Mouse (Mus musculus) thymus, adult 2 months (tissue): Measurements from ENCODE around the gene Kif11. TPM values are rescaled to one million over a fixed set of nuclear protein-coding genes. Genes with fewer than 3 reads are reported as not detected.

Experiments used
- DNase-seq: peaks from one replicate; pipeline ENCODE4 v3.0.0; 2021
- H3K27ac ChIP-seq: fragments of 200-500 bp; 2 replicates; pipeline ENCODE4 v1.5.1; 2012; ENCODE audit warnings: low read length, control low read depth; ENCODE audit not compliant: control insufficient read depth, insufficient read depth
- H3K27me3 ChIP-seq: fragments of 200-500 bp; 2 replicates; pipeline ENCODE4 v1.6.1; 2012; ENCODE audit warnings: mild to moderate bottlenecking, low read length, moderate library complexity, mixed read lengths; ENCODE audit not compliant: control insufficient read depth, insufficient read depth
- H3K36me3 ChIP-seq: fragments of 200-500 bp; 2 replicates; pipeline ENCODE4 v1.6.1; 2012; ENCODE audit warnings: mild to moderate bottlenecking, low read length, moderate library complexity; ENCODE audit not compliant: control insufficient read depth, insufficient read depth
- H3K4me1 ChIP-seq: fragments of 200-500 bp; replicated peaks from 2 replicates; pipeline ENCODE4 v1.6.1; 2012; ENCODE audit warnings: low read length; ENCODE audit not compliant: control insufficient read depth, insufficient read depth
- H3K4me3 ChIP-seq: fragments of 200-500 bp; 2 replicates; pipeline ENCODE4 v1.5.1; 2012; ENCODE audit warnings: mild to moderate bottlenecking, low read length, control low read depth, moderate library complexity; ENCODE audit not compliant: control insufficient read depth, insufficient read depth
- CTCF ChIP-seq: fragments of 200-500 bp; IDR thresholded peaks from 2 replicates; pipeline ENCODE4 v1.5.1; 2012; ENCODE audit warnings: mild to moderate bottlenecking, control low read depth, low read length, moderate library complexity, borderline replicate concordance; ENCODE audit not compliant: control insufficient read depth, poor library complexity, insufficient read depth; ENCODE audit errors: extremely low read depth
- POLR2A ChIP-seq: fragments of 200-500 bp; IDR thresholded peaks from 2 replicates; pipeline ENCODE4 v1.6.1; 2012; ENCODE audit warnings: mild to moderate bottlenecking, low read length, control low read depth, moderate library complexity; ENCODE audit not compliant: control insufficient read depth, poor library complexity, insufficient read depth; ENCODE audit errors: extremely low read depth
- WGBS: fragments of 180-500 bp; shearing (Covaris S2); methylation state at CpG from one replicate; pipeline ENCODE4 v1.1.7; 2018; 5-methylcytosine and 5-hydroxymethylcytosine counted together
- polyA plus RNA-seq: library from polyadenylated mRNA; depleted of rRNA; stranded (reverse); fragments of >200 nt; gene quantifications from 2 replicates; pipeline ENCODE4 v1.2.3, GENCODE M21; 2012; rRNA removed

The Kif11 gene
- polyA plus RNA-seq, 1 experiment: 22.5 TPM

- Histone ChIP-seq H3K36me3 (no peaks in the 10 kb centered on the region), H3K4me1 (no peaks in the 10 kb centered on the region), H3K27ac (no peak overlapping the region), H3K27me3 (no peaks in the 10 kb centered on the region), H3K4me3 (no peak overlapping the region)
- DNase-seq: no peak
- 97% methylated on average over 2 of the region's 2 CpGs for WGBS
- TF ChIP-seq POLR2A: no peak
- no peak for TF ChIP-seq CTCF
Observed at GRCm38 (mm10) chr19:37455528-37455927, 79.3 kb downstream of the Kif11 start.

GRCm38 (mm10) chr19:37455961-37456360, 79.8 kb downstream of the Kif11 start:
- no peak for TF ChIP-seq CTCF
- no peak for TF ChIP-seq POLR2A
- no peaks in the 10 kb centered on the region for H3K27me3 ChIP-seq
- DNase-seq: no peak
- H3K4me3 ChIP-seq: no peak overlapping the region
- H3K36me3 ChIP-seq: no peaks in the 10 kb centered on the region
- H3K27ac ChIP-seq: no peak overlapping the region
- no peaks in the 10 kb centered on the region for H3K4me1 ChIP-seq
- WGBS: 94% methylated on average over 1 of the region's 1 CpGs

GRCm38 (mm10) chr19:37458013-37458412, 81.8 kb downstream of the Kif11 start:
- no peaks in the 10 kb centered on the region for H3K4me1 ChIP-seq
- 95% methylated on average over 6 of the region's 6 CpGs for WGBS
- TF ChIP-seq POLR2A: no peak
- TF ChIP-seq CTCF: no peak
- no peak for DNase-seq
- no peak overlapping the region for H3K27ac ChIP-seq
- H3K36me3 ChIP-seq: no peaks in the 10 kb centered on the region
- no peaks in the 10 kb centered on the region for H3K27me3 ChIP-seq
- H3K4me3 ChIP-seq: no peak overlapping the region

- Histone ChIP-seq H3K27me3 (no peaks in the 10 kb centered on the region), H3K4me3 (no peak overlapping the region), H3K27ac (no peak overlapping the region), H3K36me3 (no peaks in the 10 kb centered on the region), H3K4me1 (peaks cover 3% of the 10 kb centered on the region)
- TF ChIP-seq CTCF: no peak
- no peak for TF ChIP-seq POLR2A
- no peak for DNase-seq
- WGBS: 16% methylated on average over 3 of the region's 3 CpGs
Observed at GRCm38 (mm10) chr19:37466403-37466802, 90.2 kb downstream of the Kif11 start.

- TF ChIP-seq POLR2A (no peak), CTCF (no peak)
- Histone ChIP-seq H3K4me3 (no peak overlapping the region), H3K27ac (no peak overlapping the region), H3K27me3 (no peaks in the 10 kb centered on the region), H3K36me3 (no peaks in the 10 kb centered on the region), H3K4me1 (peaks cover 3% of the 10 kb centered on the region)
- DNase-seq: no peak
- WGBS: 23% methylated on average over 5 of the region's 5 CpGs
Observed at GRCm38 (mm10) chr19:37466978-37467377, 90.8 kb downstream of the Kif11 start.

- Histone ChIP-seq H3K27me3 (no peaks in the 10 kb centered on the region), H3K27ac (no peak overlapping the region), H3K36me3 (no peaks in the 10 kb centered on the region), H3K4me3 (no peak overlapping the region), H3K4me1 (peaks cover 3% of the 10 kb centered on the region)
- 70% methylated on average over 6 of the region's 6 CpGs for WGBS
- no peak for DNase-seq
- no peak for TF ChIP-seq CTCF
- TF ChIP-seq POLR2A: no peak
Observed at GRCm38 (mm10) chr19:37468841-37469566, 92.8 kb downstream of the Kif11 start.

Other genes with a start within 250 kb of the Kif11 start
- 34.4 and 55.9 TPM in 2 replicates for gene March5, start 168.9 kb upstream of the Kif11 start, polyA plus RNA-seq
- gene Cpeb3, start 167.8 kb upstream of the Kif11 start, polyA plus RNA-seq: 3.5 and 3.8 TPM in 2 replicates
- gene Ide, start 38.6 kb upstream of the Kif11 start, polyA plus RNA-seq: 19.8 and 21.4 TPM in 2 replicates
- 5.1 and 8.3 TPM in 2 replicates for gene Hhex, start 58.4 kb downstream of the Kif11 start, polyA plus RNA-seq
- gene Exoc6, start 174.0 kb downstream of the Kif11 start, polyA plus RNA-seq: 6.7 and 8.7 TPM in 2 replicates